Mouse (Mus musculus) lung, adult 10 weeks (tissue): ENCODE data around the gene Ccn2. TPM values are rescaled to one million over a fixed set of nuclear protein-coding genes. Genes with fewer than 3 reads are reported as not detected.

Experiments
- polyA plus RNA-seq: library from polyadenylated mRNA; stranded (reverse); fragments of 350-450 nt; fragmentation: Illumina TruSeq; extraction: RNeasy Lipid Tissue Mini Kit (QIAGEN cat#74804); gene quantifications from one replicate; pipeline ENCODE4 v1.2.3, GENCODE M21; 2014; ENCODE audit warnings: low read depth, low replicate concordance; ENCODE audit not compliant: insufficient read depth

Gene Ccn2
- polyA plus RNA-seq, result 111 TPM

GRCm38 (mm10) chr10:24595250-24596002 is at the start of gene Ccn2:
Ccn2 (plus strand) TSS chr10:24595442.

Other genes with a start within 250 kb of the Ccn2 start
- 2.0 TPM for gene Enpp1, start 116.7 kb downstream of the Ccn2 start, polyA plus RNA-seq
- 1.3 TPM for gene Enpp3, start 247.4 kb downstream of the Ccn2 start, polyA plus RNA-seq